Mouse (Mus musculus) limb, embryonic 13.5 days (tissue): Measurements from ENCODE around the gene Lca5. TPM values are rescaled to one million over a fixed set of nuclear protein-coding genes. Genes with fewer than 3 reads are reported as not detected.

Experiments used
- ATAC-seq: fragments of 200-750 bp; cut with Nextera tagmentation; 2 replicates; pipeline ENCODE4 v1.8.0; 2017; ENCODE audit warnings: low read depth, moderate number of reproducible peaks, moderate TSS enrichment; ENCODE audit not compliant: low FRiP score
- H3K27ac ChIP-seq: fragments of 300-500 bp; sonication (generic); 2 replicates; pipeline ENCODE4 v1.5.1; 2015; ENCODE audit warnings: inconsistent platforms, mild to moderate bottlenecking, moderate library complexity
- H3K27me3 ChIP-seq: fragments of 300-500 bp; sonication (generic); 2 replicates; pipeline ENCODE4 v1.6.1; 2015; ENCODE audit warnings: mild to moderate bottlenecking, inconsistent platforms
- H3K36me3 ChIP-seq: fragments of 300-500 bp; sonication (generic); 2 replicates; pipeline ENCODE4 v1.6.1; 2015; ENCODE audit warnings: inconsistent platforms, mild to moderate bottlenecking, moderate library complexity
- H3K4me1 ChIP-seq: fragments of 300-500 bp; sonication (generic); 2 replicates; pipeline ENCODE4 v1.6.1; 2015; ENCODE audit warnings: inconsistent platforms
- H3K4me2 ChIP-seq: fragments of 300-500 bp; sonication (generic); replicated peaks from 2 replicates; pipeline ENCODE4 v1.6.1; 2015; ENCODE audit warnings: inconsistent platforms, mild to moderate bottlenecking, moderate library complexity
- H3K4me3 ChIP-seq: fragments of 300-500 bp; sonication (generic); 2 replicates; pipeline ENCODE4 v1.5.1; 2015; ENCODE audit warnings: moderate library complexity, mild to moderate bottlenecking, inconsistent platforms
- H3K9ac ChIP-seq: fragments of 300-500 bp; sonication (generic); 2 replicates; pipeline ENCODE4 v1.6.1; 2015; ENCODE audit warnings: mild to moderate bottlenecking, inconsistent platforms
- H3K9me3 ChIP-seq: fragments of 300-500 bp; sonication (generic); 2 replicates; pipeline ENCODE4 v1.6.1; 2016; ENCODE audit warnings: inconsistent platforms
- WGBS: fragments of 180-500 bp; shearing (Covaris S2); methylation state at CpG from one replicate; pipeline ENCODE4 v1.1.7; 2015; 5-methylcytosine and 5-hydroxymethylcytosine counted together
- polyA plus RNA-seq: library from polyadenylated mRNA; unstranded; fragments of >200 nt; fragmentation: Nextera tagmentation; extraction: Ambion mirVana; gene quantifications from 2 replicates; pipeline ENCODE4 v1.2.1, GENCODE M21; 2015

The Lca5 gene
- polyA plus RNA-seq, 1 experiment from 2014 or later = 18.6 TPM

DNA sequence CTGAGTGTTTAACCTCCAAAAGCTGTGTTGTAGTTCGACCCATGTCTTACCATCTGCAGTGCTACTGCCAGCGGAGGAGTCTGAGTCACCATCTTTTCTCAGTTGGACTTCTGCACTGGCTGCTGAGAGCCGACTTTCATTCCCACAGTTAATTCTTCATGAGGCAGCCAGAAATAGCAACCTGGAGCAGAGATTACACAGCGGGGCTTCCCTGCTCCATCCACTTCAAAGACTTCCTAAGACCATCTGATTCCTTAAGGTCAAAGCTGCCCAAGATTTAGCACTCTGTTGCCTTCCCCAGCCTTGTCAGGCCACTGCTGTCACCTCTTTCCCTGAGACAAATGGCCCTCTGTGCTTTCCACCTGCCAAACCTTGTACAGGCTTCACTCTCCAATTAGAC is 6.4 kb downstream of the Lca5 start:
- Histone ChIP-seq H3K4me2 (no peak overlapping the region), H3K27ac (no peak overlapping the region), H3K4me3 (no peak overlapping the region), H3K9me3 (no peaks in the 10 kb centered on the region), H3K9ac (no peak overlapping the region), H3K4me1 (peaks cover 13% of the 10 kb centered on the region; the same call in 1 of the 2 replicates), H3K27me3 (no peaks in the 10 kb centered on the region), H3K36me3 (peaks cover 3% of the 10 kb centered on the region; the same call in 1 of the 2 replicates)
- WGBS = 40% methylated on average over 4 of the region's 4 CpGs
- ATAC-seq = no peak

DNA sequence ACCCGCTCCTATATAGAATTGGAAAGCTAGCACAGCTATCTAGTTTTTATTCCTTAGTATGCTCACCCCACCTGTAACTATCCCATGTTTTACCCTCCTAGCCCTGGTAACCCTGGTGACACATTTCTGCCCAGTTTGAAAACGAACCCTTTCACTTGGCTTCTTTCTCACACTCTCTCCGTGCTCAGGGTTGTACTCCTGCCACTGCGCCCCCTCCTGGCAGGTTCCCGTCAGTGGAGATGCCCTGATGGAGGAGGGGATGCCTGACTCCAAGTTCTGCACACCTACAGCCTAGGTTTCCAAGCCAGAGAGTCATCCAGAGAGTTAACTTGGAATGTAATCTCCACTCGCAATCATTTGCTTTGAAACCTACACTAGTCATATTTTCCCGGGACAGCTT is 7.3 kb downstream of the Lca5 start:
- ATAC-seq = no peak
- H3K4me3 ChIP-seq = no peak overlapping the region
- H3K4me2 ChIP-seq = no peak overlapping the region
- H3K27me3 ChIP-seq = no peaks in the 10 kb centered on the region
- peaks cover 3% of the 10 kb centered on the region; the same call in 1 of the 2 replicates for H3K36me3 ChIP-seq
- 66% methylated on average over 7 of the region's 7 CpGs for WGBS
- no peaks in the 10 kb centered on the region for H3K9me3 ChIP-seq
- no peak overlapping the region for H3K27ac ChIP-seq
- no peak overlapping the region for H3K9ac ChIP-seq
- peaks cover 13% of the 10 kb centered on the region; the same call in 1 of the 2 replicates for H3K4me1 ChIP-seq

DNA sequence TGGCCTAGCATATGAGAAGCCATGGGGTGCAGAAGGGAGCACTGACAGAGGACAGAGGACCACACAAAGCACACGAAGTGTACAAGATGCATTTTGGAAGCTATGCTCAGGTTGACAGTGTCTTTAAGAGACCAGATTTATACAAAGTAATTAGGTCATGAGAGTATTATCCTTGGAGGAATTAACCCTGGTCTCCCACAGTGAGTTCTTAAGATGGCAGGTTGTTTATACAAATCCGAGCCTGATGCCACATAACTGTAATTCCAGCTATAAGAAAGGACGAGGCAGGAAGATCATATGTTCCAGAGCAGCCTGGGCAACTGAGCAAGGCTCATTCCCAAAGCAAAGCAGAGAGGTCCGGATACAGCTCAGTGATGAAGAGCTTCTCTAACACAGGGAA is 13.0 kb downstream of the Lca5 start:
- WGBS = 88% methylated on average over 4 of the region's 4 CpGs

DNA sequence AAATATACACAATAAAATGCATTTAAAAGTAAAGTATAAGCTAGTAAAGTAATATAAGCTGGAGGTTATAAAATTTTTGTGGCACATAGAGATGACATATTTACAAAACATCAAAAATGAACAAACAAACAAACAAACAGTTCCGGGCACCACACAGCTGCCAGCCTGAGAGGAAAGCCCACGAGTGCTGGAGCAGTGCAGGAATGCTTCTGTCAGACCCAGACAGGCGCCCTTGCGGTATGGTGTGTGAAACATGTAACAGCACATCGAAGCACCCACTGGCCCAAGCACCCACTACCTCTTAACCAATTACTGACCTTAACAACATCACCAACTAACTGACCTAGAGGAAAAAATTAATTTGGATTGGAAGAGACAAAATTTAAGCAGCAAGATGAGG is 22.0 kb downstream of the Lca5 start:
- H3K27ac ChIP-seq = no peak overlapping the region
- peaks cover 5% of the 10 kb centered on the region; the same call in 1 of the 2 replicates for H3K9me3 ChIP-seq
- peaks cover 50% of the 10 kb centered on the region for H3K36me3 ChIP-seq
- H3K4me2 ChIP-seq = no peak overlapping the region
- H3K9ac ChIP-seq = no peak overlapping the region
- no peaks in the 10 kb centered on the region for H3K27me3 ChIP-seq
- no peak for ATAC-seq
- H3K4me3 ChIP-seq = no peak overlapping the region
- no peaks in the 10 kb centered on the region for H3K4me1 ChIP-seq
- 89% methylated on average over 5 of the region's 5 CpGs for WGBS

More for the DNA sequence above, 13.0 kb downstream of the Lca5 start:
- Histone ChIP-seq H3K4me3 (no peak overlapping the region), H3K27me3 (no peaks in the 10 kb centered on the region), H3K4me2 (no peak overlapping the region), H3K36me3 (peaks cover 41% of the 10 kb centered on the region), H3K4me1 (no peaks in the 10 kb centered on the region), H3K27ac (no peak overlapping the region), H3K9me3 (no peaks in the 10 kb centered on the region), H3K9ac (no peak overlapping the region)
- ATAC-seq = no peak

DNA sequence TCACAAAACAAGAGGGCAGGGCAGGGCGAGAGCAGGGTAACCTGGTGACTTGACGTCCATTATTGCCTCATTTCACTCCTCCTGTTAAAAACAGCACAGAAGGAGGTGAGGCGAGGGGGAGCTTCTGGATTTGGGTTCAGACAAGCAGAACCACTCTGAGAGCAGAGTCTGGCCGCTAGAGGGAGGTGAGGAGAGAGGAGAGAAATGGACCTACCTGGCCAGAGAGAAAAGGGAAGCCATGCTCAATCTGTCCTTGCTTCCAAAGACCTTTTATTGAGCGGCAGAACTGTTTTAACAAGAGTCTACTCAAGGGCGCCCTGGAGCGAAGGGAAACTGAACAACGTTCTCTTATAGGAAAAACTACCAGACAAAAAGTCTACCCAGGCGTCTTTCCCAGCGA is 27.9 kb downstream of the Lca5 start:
- no peaks in the 10 kb centered on the region for H3K27me3 ChIP-seq
- H3K4me1 ChIP-seq = no peaks in the 10 kb centered on the region
- WGBS = 69% methylated on average over 10 of the region's 10 CpGs
- no peak overlapping the region for H3K9ac ChIP-seq
- H3K36me3 ChIP-seq = peaks cover 39% of the 10 kb centered on the region
- H3K4me3 ChIP-seq = no peak overlapping the region
- peaks cover 5% of the 10 kb centered on the region; the same call in 1 of the 2 replicates for H3K9me3 ChIP-seq
- ATAC-seq = no peak
- H3K4me2 ChIP-seq = no peak overlapping the region
- H3K27ac ChIP-seq = no peak overlapping the region

DNA sequence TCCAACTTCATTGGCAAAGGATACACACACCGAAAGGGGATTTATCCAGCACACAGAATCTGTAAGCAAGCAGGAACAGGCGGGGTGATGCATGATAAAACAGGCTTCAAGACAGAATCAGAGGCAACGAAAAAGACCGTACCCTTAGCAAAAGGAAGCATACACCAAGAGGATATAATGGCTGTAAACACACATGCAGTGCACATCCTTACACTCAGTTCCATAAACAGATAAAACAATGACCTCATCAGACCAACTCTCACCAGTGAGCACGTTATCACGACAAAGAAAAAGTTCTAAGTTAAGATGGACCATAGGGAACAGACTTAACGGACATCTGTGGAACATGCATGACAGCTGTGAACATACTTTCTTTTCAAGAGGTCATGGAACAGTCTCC is 35.8 kb downstream of the Lca5 start:
- 78% methylated on average over 7 of the region's 7 CpGs for WGBS
- Histone ChIP-seq H3K36me3 (peaks cover 11% of the 10 kb centered on the region; the same call in 1 of the 2 replicates), H3K9me3 (no peaks in the 10 kb centered on the region), H3K27ac (no peak overlapping the region), H3K27me3 (no peaks in the 10 kb centered on the region), H3K4me2 (no peak overlapping the region), H3K9ac (no peak overlapping the region), H3K4me3 (no peak overlapping the region), H3K4me1 (no peaks in the 10 kb centered on the region)
- no peak for ATAC-seq

DNA sequence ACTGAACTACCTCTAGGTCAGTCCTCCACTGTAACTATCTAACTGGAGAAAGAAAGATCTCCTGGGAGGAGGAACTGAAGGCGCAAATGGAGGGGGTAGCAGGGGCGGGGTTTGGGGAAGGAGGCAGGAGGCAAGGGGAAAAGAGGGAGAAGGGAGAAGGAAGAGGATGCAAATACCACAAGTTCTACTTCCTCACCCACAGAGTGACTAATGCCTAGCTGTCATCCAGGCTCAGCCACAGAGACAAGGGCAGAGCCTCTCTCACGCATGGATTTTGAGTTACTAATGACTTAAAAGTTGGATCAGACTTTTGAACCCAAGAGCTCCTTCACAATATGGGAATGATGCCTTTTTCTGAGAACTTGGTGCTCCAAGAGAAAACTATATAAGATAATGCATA is 40.1 kb downstream of the Lca5 start:
- peaks cover 17% of the 10 kb centered on the region for H3K36me3 ChIP-seq
- H3K4me1 ChIP-seq = no peaks in the 10 kb centered on the region
- no peak overlapping the region for H3K4me2 ChIP-seq
- no peak for ATAC-seq
- no peak overlapping the region for H3K4me3 ChIP-seq
- no peaks in the 10 kb centered on the region for H3K9me3 ChIP-seq
- H3K27me3 ChIP-seq = no peaks in the 10 kb centered on the region
- no peak overlapping the region for H3K27ac ChIP-seq
- H3K9ac ChIP-seq = no peak overlapping the region
- WGBS = 58% methylated on average over 3 of the region's 3 CpGs

DNA sequence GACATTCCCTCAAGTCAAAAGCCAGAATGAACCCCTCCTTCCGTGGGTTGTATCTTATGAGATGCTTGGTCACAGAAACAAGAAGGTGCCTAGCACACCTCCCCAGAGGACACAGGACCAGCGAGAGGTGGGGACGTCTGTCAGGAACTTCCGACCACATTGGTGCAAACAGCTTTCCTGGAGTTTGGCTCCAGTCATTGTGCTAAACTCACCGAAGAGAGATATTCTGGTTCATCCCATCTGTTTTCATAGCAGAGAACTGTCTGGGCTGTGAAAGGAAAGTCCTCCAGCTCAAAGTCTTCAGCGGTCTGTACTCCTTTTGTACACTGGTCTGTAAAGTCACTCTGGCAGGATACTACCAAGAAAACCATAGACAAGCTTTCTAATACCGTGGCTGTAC is 41.5 kb downstream of the Lca5 start:
- Histone ChIP-seq H3K27ac (no peak overlapping the region), H3K4me1 (no peaks in the 10 kb centered on the region), H3K36me3 (peaks cover 29% of the 10 kb centered on the region), H3K4me2 (no peak overlapping the region), H3K27me3 (no peaks in the 10 kb centered on the region), H3K9me3 (no peaks in the 10 kb centered on the region), H3K4me3 (no peak overlapping the region), H3K9ac (no peak overlapping the region)
- WGBS = 91% methylated on average over 7 of the region's 7 CpGs
- no peak for ATAC-seq

DNA sequence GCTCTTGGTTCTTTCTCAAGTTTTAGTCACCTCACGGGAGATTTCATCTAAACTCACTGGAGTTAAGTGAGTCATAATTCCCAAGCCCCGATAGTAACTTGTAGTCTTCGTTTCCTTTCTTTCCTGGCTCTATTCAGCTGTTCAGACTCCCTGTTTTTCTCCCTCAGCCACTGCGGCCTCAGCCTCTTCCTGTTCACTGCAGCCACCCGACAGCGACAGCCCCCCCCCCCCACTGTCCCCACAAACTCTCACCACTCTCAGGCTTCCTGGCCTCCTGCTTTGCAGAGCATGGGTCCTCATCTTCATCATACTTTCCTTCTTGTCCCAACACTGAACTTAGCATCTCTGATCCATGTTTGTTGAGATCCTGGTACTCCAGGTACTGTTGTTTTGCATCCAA is 42.7 kb downstream of the Lca5 start:
- Histone ChIP-seq H3K4me1 (no peaks in the 10 kb centered on the region), H3K9ac (no peak overlapping the region), H3K9me3 (no peaks in the 10 kb centered on the region), H3K27ac (no peak overlapping the region), H3K36me3 (peaks cover 34% of the 10 kb centered on the region), H3K4me3 (no peak overlapping the region), H3K27me3 (no peaks in the 10 kb centered on the region), H3K4me2 (no peak overlapping the region)
- ATAC-seq = no peak
- 63% methylated on average over 6 of the region's 6 CpGs for WGBS

DNA sequence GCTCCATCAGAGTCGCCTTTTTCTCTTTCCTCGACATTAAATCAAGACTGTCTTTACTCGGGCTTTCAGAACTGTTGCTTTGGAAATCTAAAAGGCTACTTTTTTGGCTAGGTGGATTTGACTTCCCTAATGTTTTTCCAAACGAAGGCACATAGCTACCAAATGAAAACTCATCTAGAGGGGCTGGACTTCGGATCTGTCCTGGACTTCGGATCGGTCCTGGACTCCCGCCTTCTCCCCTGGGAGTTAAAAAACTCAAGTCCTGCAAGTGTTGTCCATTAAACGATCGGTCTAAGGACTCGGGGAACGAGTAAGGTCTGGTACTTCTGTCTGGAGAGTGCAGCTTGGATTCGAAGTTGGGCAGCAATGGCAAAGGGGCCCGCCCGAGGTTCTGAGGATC is 45.5 kb downstream of the Lca5 start:
- Histone ChIP-seq H3K4me2 (no peak overlapping the region), H3K27ac (no peak overlapping the region), H3K27me3 (no peaks in the 10 kb centered on the region), H3K9ac (no peak overlapping the region), H3K36me3 (peaks cover 34% of the 10 kb centered on the region), H3K4me3 (no peak overlapping the region), H3K9me3 (no peaks in the 10 kb centered on the region), H3K4me1 (no peaks in the 10 kb centered on the region)
- WGBS = 92% methylated on average over 15 of the region's 15 CpGs
- no peak for ATAC-seq

DNA sequence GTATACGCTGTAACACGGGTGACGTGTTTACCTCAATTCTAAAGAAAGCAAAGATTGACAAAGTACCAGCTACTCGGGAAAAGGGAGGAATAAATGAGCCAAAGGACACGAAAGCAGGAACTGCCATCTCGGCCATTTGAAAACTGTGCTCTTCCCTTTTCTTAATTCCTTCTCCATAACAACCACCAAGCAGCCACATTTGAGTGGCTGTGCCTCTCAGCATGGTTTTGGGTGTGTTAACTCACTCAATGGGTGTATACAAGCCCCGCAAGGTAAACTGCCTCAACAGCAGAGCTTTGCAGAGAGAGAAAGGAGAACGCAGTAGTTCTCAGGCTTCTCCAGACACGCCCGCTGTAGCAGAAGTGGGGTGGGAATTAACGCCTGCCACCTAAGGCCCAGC is 48.9 kb downstream of the Lca5 start:
- no peak overlapping the region for H3K27ac ChIP-seq
- ATAC-seq = no peak
- H3K4me2 ChIP-seq = no peak overlapping the region
- no peaks in the 10 kb centered on the region for H3K9me3 ChIP-seq
- H3K36me3 ChIP-seq = peaks cover 25% of the 10 kb centered on the region
- H3K4me1 ChIP-seq = 0 out of 2 replicates have a peak, but pooled peaks cover 2% of the 10 kb centered on the region
- WGBS = 83% methylated on average over 11 of the region's 11 CpGs
- no peaks in the 10 kb centered on the region for H3K27me3 ChIP-seq
- H3K4me3 ChIP-seq = no peak overlapping the region
- no peak overlapping the region for H3K9ac ChIP-seq

DNA sequence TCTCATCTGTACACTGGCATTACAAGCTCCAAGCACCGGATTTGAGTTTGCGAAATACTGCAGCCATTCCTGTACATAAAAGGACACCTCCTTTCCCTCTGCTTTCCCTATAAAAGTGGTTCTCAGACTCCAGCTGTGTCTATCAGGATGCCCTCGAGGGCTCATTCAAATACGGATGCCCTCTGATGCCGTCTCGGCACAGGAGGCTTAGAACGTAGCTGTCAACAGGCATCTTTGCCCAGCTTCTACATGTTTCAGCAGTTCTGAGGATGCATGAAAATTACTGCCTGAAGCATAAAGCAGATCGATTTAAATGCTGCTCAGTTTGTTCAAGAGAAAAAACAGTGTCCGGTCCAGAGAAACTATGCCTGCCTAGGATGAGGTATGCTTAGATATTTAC is 51.4 kb downstream of the Lca5 start:
- no peaks in the 10 kb centered on the region for H3K27me3 ChIP-seq
- H3K4me2 ChIP-seq = no peak overlapping the region
- 60% methylated on average over 9 of the region's 9 CpGs for WGBS
- 0 out of 2 replicates have a peak, but pooled peaks cover 5% of the 10 kb centered on the region for H3K4me1 ChIP-seq
- H3K9ac ChIP-seq = no peak overlapping the region
- no peak overlapping the region for H3K27ac ChIP-seq
- no peak overlapping the region for H3K4me3 ChIP-seq
- no peak for ATAC-seq
- no peaks in the 10 kb centered on the region for H3K9me3 ChIP-seq
- peaks cover 12% of the 10 kb centered on the region for H3K36me3 ChIP-seq

DNA sequence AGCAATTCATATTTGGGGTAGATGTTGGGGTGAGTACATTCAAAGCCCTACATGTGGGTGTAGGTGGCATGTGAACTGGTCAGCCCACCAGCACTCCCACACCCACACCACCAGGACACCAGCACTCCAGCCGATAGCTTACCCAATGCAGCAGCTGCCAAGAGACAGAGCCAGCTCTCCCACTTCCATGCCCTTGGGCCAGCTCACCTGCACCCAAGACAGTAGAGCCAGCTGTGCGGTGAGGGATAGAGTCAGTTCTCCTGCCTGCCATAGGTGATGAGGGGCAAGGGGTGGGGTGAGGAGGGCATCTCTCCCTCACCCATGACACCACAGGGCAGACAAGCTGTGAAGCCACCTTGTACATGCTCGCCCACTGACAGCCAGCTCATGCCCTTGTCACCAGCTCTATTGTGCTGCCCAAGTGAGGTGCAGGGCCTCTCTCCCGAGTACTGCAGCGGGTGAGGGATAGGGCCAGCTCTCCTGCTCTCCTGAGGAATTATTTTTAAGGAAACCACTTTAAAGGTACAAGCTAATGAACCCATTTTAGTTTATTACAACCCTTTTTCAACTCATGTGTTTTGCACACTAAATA is 54.6 kb downstream of the Lca5 start:
- Histone ChIP-seq H3K9me3 (no peaks in the 10 kb centered on the region), H3K4me2 (no peak overlapping the region), H3K4me3 (no peak overlapping the region), H3K36me3 (no peaks in the 10 kb centered on the region), H3K9ac (no peak overlapping the region), H3K4me1 (0 out of 2 replicates have a peak, but pooled peaks cover 5% of the 10 kb centered on the region), H3K27ac (no peak overlapping the region), H3K27me3 (no peaks in the 10 kb centered on the region)
- ATAC-seq = no peak; the same call in 1 of the 2 replicates
- 73% methylated on average over 5 of the region's 5 CpGs for WGBS
